Comparison of ENCODE assay signal across 8 mouse cellular contexts in genomic region chr5:121824121-121824520, GRCm38 (mm10). TPM values are rescaled to one million over a fixed set of nuclear protein-coding genes. Genes with fewer than 3 reads are reported as not detected.
DNase-seq lines count a peak whose midpoint lies in the region; ATAC-seq lines count a peak whose summit lies in the region.

No protein-coding gene starts in this region.

- H3K4me2 ChIP-seq in midbrain, embryonic 11.5 days = no peak overlapping the region
- no peak overlapping the region for H3K4me2 ChIP-seq in heart, embryonic 14.5 days (ENCODE audit: low read length)
- no peak overlapping the region for H3K4me2 ChIP-seq in limb, embryonic 15.5 days
- H3K4me2 ChIP-seq in neural tube, embryonic 13.5 days = no peak overlapping the region

- ATAC-seq in midbrain, embryonic 11.5 days (ENCODE audit: low FRiP score) = no peak
- ATAC-seq in heart, embryonic 14.5 days (ENCODE audit: insufficient number of reproducible peaks, insufficient read depth, low FRiP score, low read depth) = peak; percentile 44; the same call in 1 of the 2 replicates
- ATAC-seq in limb, embryonic 15.5 days (ENCODE audit: insufficient number of reproducible peaks, low FRiP score, low TSS enrichment, low read depth) = 0 out of 2 replicates have a peak, but pooled peaks have one; percentile 20
- no peak for ATAC-seq in neural tube, embryonic 13.5 days (ENCODE audit: low read depth)
- ATAC-seq in erythroid progenitor cell, adult 5-6 weeks (replicated peaks; ENCODE audit: low FRiP score, poor library complexity, severe bottlenecking) = no peak

- H3K9ac ChIP-seq in midbrain, embryonic 11.5 days (ENCODE audit: low read length) = no peak overlapping the region
- H3K9ac ChIP-seq in heart, embryonic 14.5 days (ENCODE audit: low read length) = 0 out of 2 replicates have a peak overlapping the region, but pooled peaks have one; percentile 22
- H3K9ac ChIP-seq in limb, embryonic 15.5 days = no peak overlapping the region
- no peak overlapping the region for H3K9ac ChIP-seq in neural tube, embryonic 13.5 days

- H3K4me3 ChIP-seq in midbrain, embryonic 10.5 days = no peak overlapping the region
- no peak overlapping the region for H3K4me3 ChIP-seq in midbrain, embryonic 11.5 days (ENCODE audit: low read depth, low read length)
- no peak overlapping the region for H3K4me3 ChIP-seq in heart, embryonic 14.5 days (ENCODE audit: control insufficient read depth in 1 of 2, insufficient read depth in 1 of 2, low read depth in 1 of 2, low read length in 2 of 2)
- no peak overlapping the region for H3K4me3 ChIP-seq in limb, embryonic 15.5 days
- H3K4me3 ChIP-seq in neural tube, embryonic 13.5 days = no peak overlapping the region

- H3K4me1 ChIP-seq in midbrain, embryonic 10.5 days = peaks cover 29% of the 10 kb centered on the region
- H3K4me1 ChIP-seq in midbrain, embryonic 11.5 days (ENCODE audit: control insufficient read depth, insufficient read depth, low read length) = peaks cover 8% of the 10 kb centered on the region
- peaks cover 18 to 52% of the 10 kb centered on the region in 2 experiments for H3K4me1 ChIP-seq in heart, embryonic 14.5 days (ENCODE audit: control insufficient read depth in 2 of 2, insufficient read depth in 2 of 2, low read length in 2 of 2)
- peaks cover 37% of the 10 kb centered on the region for H3K4me1 ChIP-seq in limb, embryonic 15.5 days
- H3K4me1 ChIP-seq in neural tube, embryonic 13.5 days (replicated peaks) = peaks cover 45% of the 10 kb centered on the region

- no peaks in the 10 kb centered on the region for H3K9me3 ChIP-seq in midbrain, embryonic 10.5 days (replicated peaks)
- H3K9me3 ChIP-seq in midbrain, embryonic 11.5 days (ENCODE audit: control insufficient read depth, low read length) = no peaks in the 10 kb centered on the region
- no peaks in the 10 kb centered on the region for H3K9me3 ChIP-seq in heart, embryonic 14.5 days (ENCODE audit: control insufficient read depth, low read length)
- no peaks in the 10 kb centered on the region for H3K9me3 ChIP-seq in limb, embryonic 15.5 days
- H3K9me3 ChIP-seq in neural tube, embryonic 13.5 days = no peaks in the 10 kb centered on the region

- H3K36me3 ChIP-seq in midbrain, embryonic 10.5 days = peaks cover 61% of the 10 kb centered on the region
- H3K36me3 ChIP-seq in midbrain, embryonic 11.5 days (ENCODE audit: control insufficient read depth, insufficient read depth, low read length) = peaks cover 3% of the 10 kb centered on the region
- peaks cover 85% of the 10 kb centered on the region for H3K36me3 ChIP-seq in heart, embryonic 14.5 days (ENCODE audit: control insufficient read depth, insufficient read depth, low read length)
- peaks cover 67% of the 10 kb centered on the region for H3K36me3 ChIP-seq in limb, embryonic 15.5 days
- H3K36me3 ChIP-seq in neural tube, embryonic 13.5 days = peaks cover 23% of the 10 kb centered on the region

- peaks cover 30% of the 10 kb centered on the region for H3K27me3 ChIP-seq in midbrain, embryonic 10.5 days (ENCODE audit: low read depth, poor library complexity, severe bottlenecking)
- H3K27me3 ChIP-seq in midbrain, embryonic 11.5 days (ENCODE audit: control insufficient read depth, insufficient read depth, low read length) = peaks cover 17% of the 10 kb centered on the region
- no peaks in the 10 kb centered on the region for H3K27me3 ChIP-seq in heart, embryonic 14.5 days (ENCODE audit: control insufficient read depth, insufficient read depth, low read length)
- peaks cover 11% of the 10 kb centered on the region; the same call in 1 of the 2 replicates for H3K27me3 ChIP-seq in limb, embryonic 15.5 days
- peaks cover 11% of the 10 kb centered on the region; the same call in 1 of the 2 replicates for H3K27me3 ChIP-seq in neural tube, embryonic 13.5 days

- WGBS in midbrain, embryonic 10.5 days = 64% methylated on average over 4 of the region's 4 CpGs
- WGBS in midbrain, embryonic 11.5 days = 70% methylated on average over 4 of the region's 4 CpGs
- WGBS in heart, embryonic 14.5 days = 72% methylated on average over 4 of the region's 4 CpGs
- WGBS in limb, embryonic 15.5 days = 66% methylated on average over 4 of the region's 4 CpGs
- 73% methylated on average over 4 of the region's 4 CpGs for WGBS in neural tube, embryonic 13.5 days

- DNase-seq in midbrain, embryonic 10.5 days (ENCODE audit: low spot score) = no peak
- DNase-seq in midbrain, embryonic 11.5 days (ENCODE audit: low spot score, missing footprints) = no peak
- no peak for DNase-seq in gastrocnemius, postnatal 25 days
- DNase-seq in urinary bladder, postnatal 36 days (ENCODE audit: low spot score in 2 of 2) = no peak

- peak overlapping the region; percentile 67 for H3K27ac ChIP-seq in midbrain, embryonic 10.5 days (replicated peaks)
- no peak overlapping the region for H3K27ac ChIP-seq in midbrain, embryonic 11.5 days (ENCODE audit: low read depth, low read length)
- H3K27ac ChIP-seq in heart, embryonic 14.5 days (replicated peaks in 1 of 2; ENCODE audit: control insufficient read depth in 1 of 2, insufficient read depth in 1 of 2, low read depth in 2 of 2, low read length in 2 of 2) = peak overlapping the region; percentile 64 to 77
- H3K27ac ChIP-seq in limb, embryonic 15.5 days = 0 out of 2 replicates have a peak overlapping the region, but pooled peaks have one; percentile 5
- peak overlapping the region; percentile 46; the same call in 1 of the 2 replicates for H3K27ac ChIP-seq in neural tube, embryonic 13.5 days (replicated peaks)

RNA-seq across cellular contexts. Expression of gene Sh2b3, which starts 13.3 kb away (rescaled TPM):
- 6.9 and 8.1 TPM in 2 replicates for polyA plus RNA-seq in midbrain, embryonic 10.5 days (2016; fragmentation: Nextera tagmentation; extraction: Ambion mirVana)
- polyA plus RNA-seq in midbrain, embryonic 11.5 days (2014; fragmentation: Nextera tagmentation; extraction: Ambion mirVana) = 5.8 and 9.4 TPM in 2 replicates
- polyA plus RNA-seq in heart, embryonic 14.5 days (2014; fragmentation: Nextera tagmentation; extraction: Ambion mirVana) = 16.5 and 18.1 TPM in 2 replicates
- 13.1 and 14.8 TPM in 2 replicates for polyA plus RNA-seq in limb, embryonic 15.5 days (2015; fragmentation: Nextera tagmentation; extraction: Ambion mirVana)
- polyA plus RNA-seq in neural tube, embryonic 13.5 days (2015; fragmentation: Nextera tagmentation; extraction: Ambion mirVana) = 6.9 and 7.7 TPM in 2 replicates
- total RNA-seq in erythroid progenitor cell, adult 5-6 weeks (2015; ENCODE audit: low replicate concordance) = 12.2 and 14.1 TPM in 2 replicates
- 4.4 and 4.6 TPM in 2 replicates for total RNA-seq in erythroid progenitor cell, adult 5-6 weeks (2017; ENCODE audit: low replicate concordance)
- 10 to 100 TPM; 12.1 to 14.9 TPM for total RNA-seq in gastrocnemius, postnatal 25 days (2021)

RNA-seq across cellular contexts. Expression of gene Pheta1, which starts 24.7 kb away (rescaled TPM):
- polyA plus RNA-seq in midbrain, embryonic 10.5 days (2016; fragmentation: Nextera tagmentation; extraction: Ambion mirVana) = 46.7 and 52.9 TPM in 2 replicates
- 25.9 and 27.9 TPM in 2 replicates for polyA plus RNA-seq in midbrain, embryonic 11.5 days (2014; fragmentation: Nextera tagmentation; extraction: Ambion mirVana)
- 10.8 and 11.5 TPM in 2 replicates for polyA plus RNA-seq in heart, embryonic 14.5 days (2014; fragmentation: Nextera tagmentation; extraction: Ambion mirVana)
- 28.0 and 29.0 TPM in 2 replicates for polyA plus RNA-seq in limb, embryonic 15.5 days (2015; fragmentation: Nextera tagmentation; extraction: Ambion mirVana)
- polyA plus RNA-seq in neural tube, embryonic 13.5 days (2015; fragmentation: Nextera tagmentation; extraction: Ambion mirVana) = 41.1 and 41.5 TPM in 2 replicates
- total RNA-seq in erythroid progenitor cell, adult 5-6 weeks (2015; ENCODE audit: low replicate concordance) = not detected in 2 replicates
- total RNA-seq in erythroid progenitor cell, adult 5-6 weeks (2017; ENCODE audit: low replicate concordance) = 0.13 TPM in 1 of 2 replicates, not detected in the other
- total RNA-seq in gastrocnemius, postnatal 25 days (2021) = 1 to 10 TPM; 4.3 to 4.9 TPM

Comparison
In these comparisons a context has a peak if more than half of its experiments do, and no peak if none do; other contexts are left out.
1. ATAC-seq: peak in heart, embryonic 14.5 days (single experiment) and limb, embryonic 15.5 days (single experiment); none in midbrain, embryonic 11.5 days (single experiment), neural tube, embryonic 13.5 days (single experiment) and erythroid progenitor cell, adult 5-6 weeks (single experiment).